ENCODE assay signal across 8 mouse cellular contexts in genomic region chr11:69011445-69011844, GRCm38 (mm10). TPM values are rescaled to one million over a fixed set of nuclear protein-coding genes. Genes with fewer than 3 reads are reported as not detected.
DNase-seq lines count a peak whose midpoint lies in the region; ATAC-seq and TF ChIP-seq lines count a peak whose summit lies in the region.
"Not testable (repeated sequence)": the region's sequence is repeated elsewhere in the genome, so short reads cannot be mapped to it uniquely, and the experiment has no call there.

No protein-coding gene starts in this region.

- WGBS in embryonic facial prominence, embryonic 12.5 days = 65% methylated on average over 2 of the region's 2 CpGs
- WGBS in forebrain, embryonic 16.5 days = 69% methylated on average over 2 of the region's 2 CpGs
- WGBS in hindbrain, embryonic 11.5 days = 72% methylated on average over 2 of the region's 2 CpGs
- 79% methylated on average over 2 of the region's 2 CpGs for WGBS in kidney, embryonic 15.5 days
- WGBS in liver, embryonic 12.5 days (ENCODE audit: insufficient replicate concordance) = 35% methylated on average over 2 of the region's 2 CpGs
- 70% methylated on average over 2 of the region's 2 CpGs for WGBS in midbrain, embryonic 11.5 days

- not testable (repeated sequence) for H3K9me3 ChIP-seq in CH12.LX (replicated peaks; ENCODE audit: low read length); embryonic facial prominence, embryonic 12.5 days; forebrain, embryonic 16.5 days (ENCODE audit: control insufficient read depth, low read length); hindbrain, embryonic 11.5 days (ENCODE audit: control insufficient read depth, low read length); kidney, embryonic 15.5 days (replicated peaks); liver, embryonic 12.5 days (replicated peaks); midbrain, embryonic 11.5 days (ENCODE audit: control insufficient read depth, low read length)

- peak; percentile 56 for DNase-seq in CH12.LX (ENCODE audit: extremely low read depth)
- DNase-seq in hindbrain, embryonic 11.5 days (ENCODE audit: low spot score); midbrain, embryonic 11.5 days (ENCODE audit: low spot score, missing footprints): not testable (repeated sequence)
- peak; percentile 1 for DNase-seq in retina, embryonic 14.5 days (ENCODE audit: low spot score)

- peak overlapping the region; percentile 63 to 73 (median 69) for H3K4me3 ChIP-seq in CH12.LX (replicated peaks in 1 of 3; ENCODE audit: low read depth in 2 of 3, low read length in 2 of 3, poor library complexity in 1 of 3)
- H3K4me3 ChIP-seq in embryonic facial prominence, embryonic 12.5 days = peak overlapping the region; percentile 53
- H3K4me3 ChIP-seq in forebrain, embryonic 16.5 days (replicated peaks; ENCODE audit: low read length) = peak overlapping the region; percentile 65
- peak overlapping the region; percentile 50; the same call in 1 of the 2 replicates for H3K4me3 ChIP-seq in hindbrain, embryonic 11.5 days (ENCODE audit: low read depth, low read length)
- H3K4me3 ChIP-seq in kidney, embryonic 15.5 days (replicated peaks) = peak overlapping the region; percentile 56
- peak overlapping the region; percentile 69 for H3K4me3 ChIP-seq in liver, embryonic 12.5 days
- peak overlapping the region; percentile 49 for H3K4me3 ChIP-seq in midbrain, embryonic 11.5 days (ENCODE audit: low read depth, low read length)

- TF ChIP-seq POLR2A in CH12.LX (IDR thresholded peaks at IDR 0.05; ENCODE audit: low read depth, low read length) = not testable (repeated sequence)

- peak overlapping the region; percentile 93 for H3K4me2 ChIP-seq in CH12.LX (ENCODE audit: insufficient read depth, low read depth, poor library complexity, severe bottlenecking)
- peak overlapping the region; percentile 61 for H3K4me2 ChIP-seq in embryonic facial prominence, embryonic 12.5 days (replicated peaks)
- peak overlapping the region; percentile 91 for H3K4me2 ChIP-seq in forebrain, embryonic 16.5 days (ENCODE audit: low read length)
- peak overlapping the region; percentile 72 for H3K4me2 ChIP-seq in hindbrain, embryonic 11.5 days (replicated peaks; ENCODE audit: low read depth, low read length)
- peak overlapping the region; percentile 78 for H3K4me2 ChIP-seq in kidney, embryonic 15.5 days
- H3K4me2 ChIP-seq in liver, embryonic 12.5 days = peak overlapping the region; percentile 85
- peak overlapping the region; percentile 88 for H3K4me2 ChIP-seq in midbrain, embryonic 11.5 days

- peak in 1 of 2 experiments; percentile 50; a peak in 2 of 4 replicates for TF ChIP-seq CTCF in CH12.LX (conservative IDR thresholded peaks at IDR 0.05 in 1 of 2, IDR thresholded peaks at IDR 0.05 in 1 of 2; ENCODE audit: low read depth in 2 of 2, low read length in 2 of 2)

- TF ChIP-seq RAD21 in CH12.LX (IDR thresholded peaks at IDR 0.05; ENCODE audit: low read depth, low read length) = not testable (repeated sequence)

- H3K9ac ChIP-seq in CH12.LX (ENCODE audit: insufficient read depth, low read depth) = peak overlapping the region; percentile 93
- not testable (repeated sequence) for H3K9ac ChIP-seq in embryonic facial prominence, embryonic 12.5 days; forebrain, embryonic 16.5 days (replicated peaks; ENCODE audit: low read depth, low read length); hindbrain, embryonic 11.5 days (ENCODE audit: low read depth, low read length); midbrain, embryonic 11.5 days (ENCODE audit: low read length)
- peak overlapping the region; percentile 58; the same call in 1 of the 2 replicates for H3K9ac ChIP-seq in kidney, embryonic 15.5 days
- H3K9ac ChIP-seq in liver, embryonic 12.5 days = peak overlapping the region; percentile 84

- not testable (repeated sequence) for ATAC-seq in embryonic facial prominence, embryonic 12.5 days (ENCODE audit: insufficient number of reproducible peaks, insufficient read depth, low FRiP score, low TSS enrichment); forebrain, embryonic 16.5 days; hindbrain, embryonic 11.5 days (ENCODE audit: low FRiP score); kidney, embryonic 15.5 days (replicated peaks; ENCODE audit: low FRiP score); liver, embryonic 12.5 days; midbrain, embryonic 11.5 days (ENCODE audit: low FRiP score)

- H3K27me3 ChIP-seq in CH12.LX (replicated peaks); embryonic facial prominence, embryonic 12.5 days; forebrain, embryonic 16.5 days (replicated peaks; ENCODE audit: control insufficient read depth, insufficient read depth, low read length); hindbrain, embryonic 11.5 days (ENCODE audit: control insufficient read depth, insufficient read depth, low read length); kidney, embryonic 15.5 days; liver, embryonic 12.5 days (replicated peaks); midbrain, embryonic 11.5 days (ENCODE audit: control insufficient read depth, insufficient read depth, low read length): not testable (repeated sequence)

- not testable (repeated sequence) for TF ChIP-seq EP300 in CH12.LX (IDR thresholded peaks at IDR 0.05; ENCODE audit: low read length)

- not testable (repeated sequence) for H3K36me3 ChIP-seq in CH12.LX (replicated peaks in 1 of 2; ENCODE audit: control insufficient read depth in 1 of 2, insufficient read depth in 1 of 2, low read length in 1 of 2); embryonic facial prominence, embryonic 12.5 days; forebrain, embryonic 16.5 days (ENCODE audit: control insufficient read depth, insufficient read depth); hindbrain, embryonic 11.5 days (ENCODE audit: control insufficient read depth, insufficient read depth, low read length); kidney, embryonic 15.5 days; liver, embryonic 12.5 days; midbrain, embryonic 11.5 days (ENCODE audit: control insufficient read depth, insufficient read depth, low read length)

- H3K4me1 ChIP-seq in CH12.LX (ENCODE audit: control insufficient read depth in 1 of 2, insufficient read depth in 2 of 2) = peaks cover 9 to 29% of the 10 kb centered on the region in 2 experiments
- H3K4me1 ChIP-seq in embryonic facial prominence, embryonic 12.5 days = peaks cover 12% of the 10 kb centered on the region; the same call in 1 of the 2 replicates
- peaks cover 18% of the 10 kb centered on the region for H3K4me1 ChIP-seq in forebrain, embryonic 16.5 days (replicated peaks; ENCODE audit: control insufficient read depth, insufficient read depth, low read length)
- H3K4me1 ChIP-seq in hindbrain, embryonic 11.5 days (replicated peaks; ENCODE audit: control insufficient read depth, insufficient read depth, low read length); midbrain, embryonic 11.5 days (ENCODE audit: control insufficient read depth, insufficient read depth, low read length): not testable (repeated sequence)
- peaks cover 24% of the 10 kb centered on the region for H3K4me1 ChIP-seq in kidney, embryonic 15.5 days
- H3K4me1 ChIP-seq in liver, embryonic 12.5 days = peaks cover 62% of the 10 kb centered on the region

- H3K27ac ChIP-seq in CH12.LX (ENCODE audit: insufficient read depth, low read depth) = peak overlapping the region; percentile 92
- not testable (repeated sequence) for H3K27ac ChIP-seq in embryonic facial prominence, embryonic 12.5 days; forebrain, embryonic 16.5 days (ENCODE audit: low read length); hindbrain, embryonic 11.5 days (ENCODE audit: low read depth, low read length); midbrain, embryonic 11.5 days (ENCODE audit: low read depth, low read length)
- H3K27ac ChIP-seq in kidney, embryonic 15.5 days = peak overlapping the region; percentile 93
- peak overlapping the region; percentile 99 for H3K27ac ChIP-seq in liver, embryonic 12.5 days

- dilution Hi-C loops in CH12.LX (cut with MboI; ENCODE audit: extremely low pct_ligation_motif_present, extremely low pct_unique_long_range_greater_than_20kb, low sequenced_read_pairs) = not testable (repeated sequence)

- H3K79me2 ChIP-seq in CH12.LX (replicated peaks; ENCODE audit: control insufficient read depth, extremely low read depth, insufficient read depth, poor library complexity, severe bottlenecking) = peaks cover 19% of the 10 kb centered on the region

- in situ Hi-C loops in CH12.LX (cut with MboI; ENCODE audit: low pct_ligation_motif_present, low pct_unique_long_range_greater_than_20kb, low sequenced_read_pairs) = not testable (repeated sequence)

RNA-seq across cellular contexts. Expression of gene Pfas, which starts 3.2 kb away (rescaled TPM):
- 110 and 132 TPM in 2 replicates for total RNA-seq in CH12.LX (2012; rRNA removed)
- total RNA-seq in CH12.LX (2014; rRNA removed) = 61.9 and 65.0 TPM in 2 replicates
- 66.5 and 72.9 TPM in 2 replicates for polyA plus RNA-seq in CH12.LX (2012; ENCODE audit: insufficient read length, low read depth)
- 44.0 and 44.3 TPM in 2 replicates for polyA plus RNA-seq in embryonic facial prominence, embryonic 12.5 days (2016; fragmentation: Nextera tagmentation; extraction: Ambion mirVana)
- 21.7 and 24.7 TPM in 2 replicates for polyA plus RNA-seq in forebrain, embryonic 16.5 days (2015; fragmentation: Nextera tagmentation; extraction: Ambion mirVana)
- polyA plus RNA-seq in hindbrain, embryonic 11.5 days (2014; fragmentation: Nextera tagmentation; extraction: Ambion mirVana) = 31.5 and 31.8 TPM in 2 replicates
- 43.9 and 45.9 TPM in 2 replicates for polyA plus RNA-seq in kidney, embryonic 15.5 days (2015; fragmentation: Nextera tagmentation; extraction: Ambion mirVana)
- polyA plus RNA-seq in liver, embryonic 12.5 days (2016; fragmentation: Nextera tagmentation; extraction: Ambion mirVana) = 42.2 and 44.4 TPM in 2 replicates
- polyA plus RNA-seq in midbrain, embryonic 11.5 days (2014; fragmentation: Nextera tagmentation; extraction: Ambion mirVana) = 31.2 and 33.0 TPM in 2 replicates

RNA-seq across cellular contexts. Expression of gene Ctc1, which starts 4.3 kb away (rescaled TPM):
- 40.1 and 44.8 TPM in 2 replicates for total RNA-seq in CH12.LX (2012; rRNA removed)
- 20.5 and 22.7 TPM in 2 replicates for total RNA-seq in CH12.LX (2014; rRNA removed)
- 44.1 and 69.8 TPM in 2 replicates for polyA plus RNA-seq in CH12.LX (2012; ENCODE audit: insufficient read length, low read depth)
- 71.0 and 75.2 TPM in 2 replicates for polyA plus RNA-seq in embryonic facial prominence, embryonic 12.5 days (2016; fragmentation: Nextera tagmentation; extraction: Ambion mirVana)
- polyA plus RNA-seq in forebrain, embryonic 16.5 days (2015; fragmentation: Nextera tagmentation; extraction: Ambion mirVana) = 70.1 and 79.1 TPM in 2 replicates
- 48.7 and 59.5 TPM in 2 replicates for polyA plus RNA-seq in hindbrain, embryonic 11.5 days (2014; fragmentation: Nextera tagmentation; extraction: Ambion mirVana)
- 50.6 and 72.7 TPM in 2 replicates for polyA plus RNA-seq in kidney, embryonic 15.5 days (2015; fragmentation: Nextera tagmentation; extraction: Ambion mirVana)
- 31.4 and 34.2 TPM in 2 replicates for polyA plus RNA-seq in liver, embryonic 12.5 days (2016; fragmentation: Nextera tagmentation; extraction: Ambion mirVana)
- 54.6 and 54.8 TPM in 2 replicates for polyA plus RNA-seq in midbrain, embryonic 11.5 days (2014; fragmentation: Nextera tagmentation; extraction: Ambion mirVana)

RNA-seq across cellular contexts. Expression of gene Aurkb, which starts 34.0 kb away (rescaled TPM):
- total RNA-seq in CH12.LX (2012; rRNA removed) (170 and 177 TPM in 2 replicates), CH12.LX (2014; rRNA removed) (181 and 190 TPM in 2 replicates)
- 178 and 200 TPM in 2 replicates for polyA plus RNA-seq in CH12.LX (2012; ENCODE audit: insufficient read length, low read depth)
- polyA plus RNA-seq in embryonic facial prominence, embryonic 12.5 days (2016; fragmentation: Nextera tagmentation; extraction: Ambion mirVana) = 148 and 152 TPM in 2 replicates
- polyA plus RNA-seq in forebrain, embryonic 16.5 days (2015; fragmentation: Nextera tagmentation; extraction: Ambion mirVana) = 56.7 and 68.2 TPM in 2 replicates
- 131 and 141 TPM in 2 replicates for polyA plus RNA-seq in hindbrain, embryonic 11.5 days (2014; fragmentation: Nextera tagmentation; extraction: Ambion mirVana)
- polyA plus RNA-seq in kidney, embryonic 15.5 days (2015; fragmentation: Nextera tagmentation; extraction: Ambion mirVana) = 164 and 175 TPM in 2 replicates
- polyA plus RNA-seq in liver, embryonic 12.5 days (2016; fragmentation: Nextera tagmentation; extraction: Ambion mirVana) = 142 TPM in 2 replicates
- 169 and 171 TPM in 2 replicates for polyA plus RNA-seq in midbrain, embryonic 11.5 days (2014; fragmentation: Nextera tagmentation; extraction: Ambion mirVana)

RNA-seq across cellular contexts. Expression of gene Rangrf, which starts 36.5 kb away (rescaled TPM):
- total RNA-seq in CH12.LX (2012; rRNA removed) = 106 and 160 TPM in 2 replicates
- 154 and 158 TPM in 2 replicates for total RNA-seq in CH12.LX (2014; rRNA removed)
- 95.5 and 111 TPM in 2 replicates for polyA plus RNA-seq in CH12.LX (2012; ENCODE audit: insufficient read length, low read depth)
- polyA plus RNA-seq in embryonic facial prominence, embryonic 12.5 days (2016; fragmentation: Nextera tagmentation; extraction: Ambion mirVana) = 59.3 and 64.2 TPM in 2 replicates
- 28.9 and 34.5 TPM in 2 replicates for polyA plus RNA-seq in forebrain, embryonic 16.5 days (2015; fragmentation: Nextera tagmentation; extraction: Ambion mirVana)
- polyA plus RNA-seq in hindbrain, embryonic 11.5 days (2014; fragmentation: Nextera tagmentation; extraction: Ambion mirVana) = 56.0 and 59.3 TPM in 2 replicates
- polyA plus RNA-seq in kidney, embryonic 15.5 days (2015; fragmentation: Nextera tagmentation; extraction: Ambion mirVana) = 63.4 and 67.7 TPM in 2 replicates
- 54.7 and 61.0 TPM in 2 replicates for polyA plus RNA-seq in liver, embryonic 12.5 days (2016; fragmentation: Nextera tagmentation; extraction: Ambion mirVana)
- polyA plus RNA-seq in midbrain, embryonic 11.5 days (2014; fragmentation: Nextera tagmentation; extraction: Ambion mirVana) = 54.5 and 55.3 TPM in 2 replicates

RNA-seq across cellular contexts. Expression of gene Slc25a35, which starts 43.5 kb away (rescaled TPM):
- total RNA-seq in CH12.LX (2012; rRNA removed) (1.6 and 3.9 TPM in 2 replicates), CH12.LX (2014; rRNA removed) (not detected in 2 replicates)
- 0.83 and 1.0 TPM in 2 replicates for polyA plus RNA-seq in CH12.LX (2012; ENCODE audit: insufficient read length, low read depth)
- polyA plus RNA-seq in embryonic facial prominence, embryonic 12.5 days (2016; fragmentation: Nextera tagmentation; extraction: Ambion mirVana) = 2.6 and 4.1 TPM in 2 replicates
- 0.86 and 1.0 TPM in 2 replicates for polyA plus RNA-seq in forebrain, embryonic 16.5 days (2015; fragmentation: Nextera tagmentation; extraction: Ambion mirVana)
- 1.6 and 1.8 TPM in 2 replicates for polyA plus RNA-seq in hindbrain, embryonic 11.5 days (2014; fragmentation: Nextera tagmentation; extraction: Ambion mirVana)
- 4.8 and 5.0 TPM in 2 replicates for polyA plus RNA-seq in kidney, embryonic 15.5 days (2015; fragmentation: Nextera tagmentation; extraction: Ambion mirVana)
- polyA plus RNA-seq in liver, embryonic 12.5 days (2016; fragmentation: Nextera tagmentation; extraction: Ambion mirVana) = 0.87 and 0.90 TPM in 2 replicates
- polyA plus RNA-seq in midbrain, embryonic 11.5 days (2014; fragmentation: Nextera tagmentation; extraction: Ambion mirVana) = 1.1 and 1.2 TPM in 2 replicates
